Mouse (Mus musculus) left cerebral cortex, postnatal 25 days (tissue): ENCODE measurements around the gene Sec14l5. TPM values are rescaled to one million over a fixed set of nuclear protein-coding genes. Genes with fewer than 3 reads are reported as not detected.
A peak's percentile ranks its signal among the peaks of the same experiment; 100 is the strongest.
"Not testable (repeated sequence)": the region's sequence is repeated elsewhere in the genome, so short reads cannot be mapped to it uniquely, and the experiment has no call there.

Experiments
- DNase-seq, 2 experiments: peaks; one replicate each; pipeline ENCODE4 v3.0.0; 2022; ENCODE audit warnings: low spot score in 2 of 2, mixed read lengths in 1 of 2
- intact Hi-C: fragments of 180-260 bp; cut with DNase I; formaldehyde crosslinking; loops from one replicate; pipeline ENCODE4 v1.15.1; 2025
- microRNA-seq, 2 experiments: library from miRNA; unstranded; fragments of <30 nt; microRNA quantifications; one replicate each; pipeline ENCODE4 v1.2.0; 2022
- total RNA-seq, 2 experiments: library from RNA; stranded (reverse); gene quantifications; 2 replicates each; pipeline ENCODE4 v1.2.3; 2021

The Sec14l5 gene
- total RNA-seq, 2 experiments from 2014 or later = 3.3 to 4.7 TPM

DNA sequence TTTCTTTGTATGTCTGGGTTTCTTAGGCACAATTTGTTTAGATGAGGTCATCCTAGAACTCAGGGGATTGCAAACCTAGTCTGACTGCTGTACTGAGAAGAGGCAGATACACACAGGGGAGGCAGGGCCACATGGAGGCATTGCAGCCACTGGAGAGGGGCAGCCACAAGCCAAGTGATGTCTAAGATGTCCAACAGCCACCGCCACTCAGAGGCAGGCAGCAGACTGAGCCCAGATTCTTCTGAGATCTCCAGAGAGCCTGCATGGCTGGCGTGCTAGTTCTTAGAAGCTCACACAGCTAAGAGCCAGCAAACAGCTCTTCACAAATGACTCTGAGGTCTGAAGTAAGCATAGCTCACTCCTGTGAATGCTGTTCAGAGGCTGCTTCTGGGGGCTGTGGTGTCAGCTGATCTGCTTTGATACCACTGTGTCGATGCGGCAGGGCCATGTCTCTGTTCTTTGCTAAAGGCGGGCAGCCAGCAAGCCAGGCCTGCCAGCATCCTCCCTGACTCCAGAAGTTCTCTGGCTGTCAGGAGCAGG lies 58.6 kb downstream of the Sec14l5 start:
- intact Hi-C loops = no loop called here
- no peak for DNase-seq

DNA sequence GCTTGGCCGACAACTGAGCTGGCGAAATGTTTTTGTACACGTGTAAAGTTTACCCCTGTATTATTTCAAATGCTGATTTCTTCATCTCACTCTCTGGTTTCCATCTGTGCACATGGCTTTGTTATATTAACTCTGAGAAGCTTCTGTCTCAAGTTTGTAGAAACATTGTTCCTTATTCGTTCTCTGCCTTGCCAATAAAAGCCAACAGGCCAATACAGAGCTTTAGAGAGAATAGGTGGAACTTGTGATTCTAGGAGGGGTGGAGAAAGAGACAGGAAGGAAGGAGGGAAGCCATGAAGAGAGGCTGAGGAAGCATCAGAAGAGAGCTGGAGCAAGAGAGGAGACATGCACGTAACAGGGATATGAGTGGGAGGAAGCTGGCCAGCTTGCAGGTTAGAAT lies 59.1 kb downstream of the Sec14l5 start:
- intact Hi-C loops = no loop called here
- peak in 1 of 2 experiments; percentile 27 for DNase-seq

DNA sequence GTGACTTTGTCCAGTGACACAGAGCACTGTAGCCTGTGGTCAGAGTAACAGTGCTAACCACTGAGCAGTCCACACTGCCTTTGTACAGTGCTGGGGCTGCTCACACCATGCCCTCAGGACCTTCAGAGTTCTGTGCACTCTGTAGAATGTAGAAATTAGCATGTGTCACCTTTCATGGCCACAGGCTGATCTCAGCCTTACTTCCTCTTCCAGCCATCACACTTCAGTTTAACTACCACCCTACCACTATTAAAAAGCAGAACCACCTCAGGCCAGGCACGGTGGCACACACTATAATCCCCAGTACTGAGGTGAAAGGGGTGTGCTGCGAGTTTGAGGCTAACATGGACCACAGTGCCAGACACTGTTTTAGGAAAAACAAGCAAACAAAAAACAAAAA lies 63.5 kb downstream of the Sec14l5 start:
- intact Hi-C loops = no loop called here
- no peak for DNase-seq

DNA sequence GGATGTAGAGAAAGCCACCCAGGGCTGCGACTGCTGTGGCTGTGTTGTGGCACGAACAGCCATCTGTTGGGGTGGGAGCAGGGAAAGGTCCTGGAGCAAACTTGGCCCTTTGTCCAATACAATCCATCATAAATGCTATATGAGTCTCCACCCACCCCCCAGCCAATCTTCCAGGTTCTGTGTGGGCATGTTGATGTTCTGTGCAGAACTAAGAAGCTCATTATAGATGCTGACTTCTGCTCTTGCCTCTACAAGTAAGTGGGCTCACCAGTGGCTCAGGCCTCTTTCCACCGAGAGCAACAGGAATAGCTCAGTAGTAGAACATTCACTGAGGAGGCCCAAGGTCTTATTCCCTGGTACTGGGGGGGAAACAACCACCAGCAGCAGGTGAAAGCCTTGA lies 65.2 kb downstream of the Sec14l5 start:
- intact Hi-C loops = no loop called here
- peak in 1 of 2 experiments; percentile 64 for DNase-seq

DNA sequence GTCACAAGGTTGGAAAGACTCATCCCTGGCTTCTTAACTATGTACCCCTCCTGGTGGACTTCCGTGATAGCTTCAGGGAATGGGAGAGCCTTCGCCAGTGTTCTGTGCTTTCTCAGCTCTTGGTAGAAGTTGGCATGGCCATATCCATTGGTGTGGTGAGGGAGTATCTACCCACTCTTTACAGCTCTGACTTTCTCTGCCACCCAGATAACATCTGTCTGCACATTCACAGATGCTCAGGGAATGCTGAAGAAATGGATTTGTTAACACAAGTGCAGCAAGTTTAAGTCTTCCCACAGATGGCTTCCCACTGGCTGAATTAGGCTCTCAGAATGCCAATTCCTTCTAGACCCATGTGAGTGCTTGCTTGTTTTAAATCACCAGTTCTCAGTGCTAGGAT lies 67.2 kb downstream of the Sec14l5 start:
- peak in 1 of 2 experiments; percentile 56 for DNase-seq
- intact Hi-C loops = no loop called here

DNA sequence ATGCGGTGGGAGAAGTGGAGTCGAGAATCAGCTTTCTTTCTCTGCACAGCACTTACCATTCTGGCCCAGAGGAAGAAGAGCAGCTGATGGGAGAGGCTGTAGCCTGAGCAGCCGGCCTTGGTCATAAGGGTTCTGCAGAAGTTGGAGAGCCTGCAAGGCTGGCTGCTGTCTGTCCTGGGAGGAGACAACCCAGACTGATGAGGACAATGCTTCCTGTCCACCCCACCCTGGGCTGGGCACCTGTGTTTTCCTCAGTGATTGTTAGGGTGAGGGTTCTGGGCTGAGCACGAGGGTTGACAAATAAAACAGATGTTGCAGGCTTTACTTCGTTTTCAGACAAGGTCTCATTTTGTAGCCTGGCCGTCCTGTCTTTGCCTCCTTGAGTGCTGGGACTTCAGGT lies 69.8 kb downstream of the Sec14l5 start:
- DNase-seq = no peak
- intact Hi-C loops = no loop called here

DNA sequence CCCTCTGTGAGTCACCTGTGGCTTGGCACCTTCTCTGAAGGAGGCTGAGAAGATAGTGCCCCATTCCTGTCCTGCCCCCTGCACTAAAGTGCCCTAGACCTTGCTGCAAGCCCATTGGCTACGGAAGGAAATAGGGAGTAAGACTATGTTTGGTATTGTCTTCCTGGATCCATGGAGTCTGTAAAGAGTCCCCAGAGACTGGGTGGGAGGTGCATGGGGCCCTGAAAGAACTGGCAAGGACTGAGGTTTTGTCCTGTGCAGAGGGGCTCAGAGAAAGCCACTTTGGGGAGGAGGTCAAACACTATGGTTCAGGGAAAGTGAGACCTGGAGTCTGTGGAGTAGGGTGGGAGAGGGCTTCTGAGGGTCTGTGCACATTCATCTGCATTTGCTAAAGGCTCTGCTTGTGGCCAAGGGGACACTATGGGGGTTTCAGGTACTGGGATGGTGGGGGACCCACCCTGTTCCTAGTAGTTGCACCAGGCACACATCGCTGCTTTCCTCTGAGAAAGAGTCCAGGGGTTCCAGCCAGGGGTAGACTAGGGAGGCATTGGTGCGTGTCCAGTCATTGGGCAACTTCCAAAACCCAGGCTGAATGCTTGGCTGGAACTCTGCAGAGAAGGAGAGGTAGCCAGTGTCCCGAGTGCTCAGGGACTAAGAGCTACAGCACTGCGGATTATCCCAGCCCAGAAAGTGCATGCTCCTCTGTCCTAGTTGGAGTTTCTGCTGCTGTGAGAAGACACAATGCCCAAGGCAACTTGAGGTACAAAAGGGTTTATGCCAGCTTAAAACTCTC lies 70.6 kb downstream of the Sec14l5 start:
- intact Hi-C loops = no loop called here
- no peak for DNase-seq

DNA sequence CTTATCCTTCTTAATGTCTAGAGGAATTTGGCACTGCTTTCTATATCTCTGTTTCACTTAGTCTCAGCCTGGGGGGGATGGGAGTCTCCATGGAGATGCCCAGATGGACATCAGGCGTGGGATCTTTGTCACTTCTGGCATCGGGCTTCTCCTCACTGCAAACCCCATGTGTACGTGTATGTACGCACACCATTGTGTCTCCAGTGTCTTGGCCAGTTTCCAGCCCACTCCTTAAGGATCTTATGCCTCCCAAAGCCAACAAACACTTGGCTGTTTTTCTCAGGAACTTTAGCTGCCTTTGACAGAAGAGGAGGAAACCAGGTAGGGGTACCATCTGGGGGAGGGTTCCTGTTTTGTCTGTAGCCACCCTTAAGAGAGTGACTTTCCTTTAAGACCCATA lies 74.5 kb downstream of the Sec14l5 start:
- no peak for DNase-seq
- intact Hi-C loops = no loop called here

DNA sequence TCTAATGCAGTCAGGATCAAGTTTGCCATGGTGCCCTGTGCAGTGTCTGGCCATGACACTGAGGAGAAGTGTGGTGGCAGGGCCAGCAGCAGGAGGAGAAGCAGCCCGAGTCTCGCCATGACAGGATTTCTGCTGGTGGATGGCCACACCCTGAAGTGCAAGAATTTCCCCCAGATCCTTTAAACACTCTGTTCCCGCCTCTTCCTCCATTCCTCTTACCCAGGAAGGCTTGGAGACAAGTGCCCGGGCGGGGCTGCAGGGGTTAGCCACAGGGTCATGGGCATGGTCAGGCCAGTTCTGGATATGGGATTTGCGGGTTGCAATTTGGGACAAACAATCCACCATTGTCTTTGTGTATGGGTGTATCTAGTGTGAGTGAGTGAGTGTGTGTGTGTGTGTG lies 75.2 kb downstream of the Sec14l5 start, which contains the start of gene AU021092:
Gene AU021092, minus strand, starts transcription at position 160 of the 400 bp plus-strand sequence.
- intact Hi-C loops = no loop called here

DNA sequence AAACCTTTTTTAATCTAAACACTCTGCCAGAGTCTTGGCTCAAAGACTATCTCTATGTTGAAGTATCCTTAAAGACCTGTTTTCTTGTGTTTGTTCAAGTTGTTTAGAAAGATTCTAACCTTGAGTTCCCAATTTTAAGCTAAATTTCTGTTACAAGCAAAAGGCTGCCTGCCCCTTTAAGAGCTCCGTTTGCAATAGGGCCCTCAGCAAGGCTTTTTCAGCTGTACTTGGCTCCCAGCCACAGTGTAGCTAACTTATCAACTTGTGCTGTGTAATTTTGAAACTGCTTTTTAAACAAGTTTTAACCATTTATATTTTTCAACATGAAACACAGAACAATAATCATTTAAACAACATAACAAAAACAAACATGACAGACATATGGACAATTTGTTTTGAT lies 79.6 kb downstream of the Sec14l5 start:
- intact Hi-C loops, DNase-seq: not testable (repeated sequence)

More for the DNA sequence above, 75.2 kb downstream of the Sec14l5 start, which contains the start of gene AU021092:
- no peak for DNase-seq

DNA sequence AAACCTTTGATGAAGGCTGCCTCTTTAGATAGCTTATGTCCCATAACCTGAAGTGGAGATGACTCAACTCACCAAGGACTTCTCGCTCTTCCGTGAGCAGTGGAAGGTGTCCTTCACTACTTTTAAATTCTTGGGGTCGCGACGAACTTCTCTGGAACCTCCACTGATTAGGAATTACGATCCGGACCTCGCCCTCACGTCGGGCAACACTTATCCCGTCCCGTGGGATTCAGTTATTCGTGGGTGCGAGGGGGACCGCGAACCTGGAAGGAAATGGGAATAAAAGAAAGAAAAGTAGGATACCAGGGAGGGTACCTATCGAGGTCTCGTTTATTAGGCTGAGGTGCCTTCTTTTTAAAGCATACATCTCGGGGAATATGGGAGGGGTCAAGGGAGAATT lies 80.6 kb downstream of the Sec14l5 start:
- intact Hi-C loops, DNase-seq: not testable (repeated sequence)

DNA sequence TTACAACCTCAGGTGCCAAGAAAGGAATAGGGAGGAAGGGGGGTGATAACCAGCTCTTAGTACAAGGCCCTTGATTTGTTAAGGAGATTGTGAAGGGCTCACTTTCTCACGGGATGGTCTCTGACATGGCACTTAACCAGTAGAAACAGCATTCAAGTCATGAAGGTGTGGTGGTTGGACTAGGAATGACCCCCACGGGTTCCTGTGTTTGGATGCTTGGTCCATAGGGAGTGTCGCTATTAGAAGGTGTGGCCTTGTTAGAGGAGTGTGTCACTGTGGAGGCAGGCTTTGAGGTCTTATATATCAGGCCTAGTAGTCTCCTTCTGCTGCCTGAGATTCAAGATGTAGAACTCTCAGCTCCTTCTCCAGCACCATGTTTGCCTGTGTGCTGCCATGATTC lies 81.2 kb downstream of the Sec14l5 start:
- intact Hi-C loops, DNase-seq: not testable (repeated sequence)

DNA sequence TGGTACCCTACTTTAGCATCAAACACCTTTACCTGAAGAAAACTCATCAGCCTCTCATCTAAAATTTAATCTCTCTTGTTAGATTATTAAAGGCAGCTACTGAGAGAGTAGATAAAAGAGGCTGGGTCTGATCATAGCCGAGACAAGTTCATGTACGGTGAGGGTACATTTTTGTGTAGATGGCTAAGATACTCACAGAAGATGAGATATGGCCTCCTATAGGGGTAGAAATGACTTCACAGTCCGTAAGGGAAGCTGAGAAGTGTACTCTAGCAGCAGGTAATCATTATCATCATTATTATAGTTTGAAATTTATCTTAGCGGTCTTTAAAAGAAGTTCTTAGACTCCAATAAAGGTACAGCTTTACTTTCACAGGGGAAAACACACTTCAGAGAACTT lies 86.1 kb downstream of the Sec14l5 start:
- intact Hi-C loops = loop anchor here (1.0 kb wide), 1 partner anchor 22 kb away; the partner anchor contains the start of gene Eef2kmt

DNA sequence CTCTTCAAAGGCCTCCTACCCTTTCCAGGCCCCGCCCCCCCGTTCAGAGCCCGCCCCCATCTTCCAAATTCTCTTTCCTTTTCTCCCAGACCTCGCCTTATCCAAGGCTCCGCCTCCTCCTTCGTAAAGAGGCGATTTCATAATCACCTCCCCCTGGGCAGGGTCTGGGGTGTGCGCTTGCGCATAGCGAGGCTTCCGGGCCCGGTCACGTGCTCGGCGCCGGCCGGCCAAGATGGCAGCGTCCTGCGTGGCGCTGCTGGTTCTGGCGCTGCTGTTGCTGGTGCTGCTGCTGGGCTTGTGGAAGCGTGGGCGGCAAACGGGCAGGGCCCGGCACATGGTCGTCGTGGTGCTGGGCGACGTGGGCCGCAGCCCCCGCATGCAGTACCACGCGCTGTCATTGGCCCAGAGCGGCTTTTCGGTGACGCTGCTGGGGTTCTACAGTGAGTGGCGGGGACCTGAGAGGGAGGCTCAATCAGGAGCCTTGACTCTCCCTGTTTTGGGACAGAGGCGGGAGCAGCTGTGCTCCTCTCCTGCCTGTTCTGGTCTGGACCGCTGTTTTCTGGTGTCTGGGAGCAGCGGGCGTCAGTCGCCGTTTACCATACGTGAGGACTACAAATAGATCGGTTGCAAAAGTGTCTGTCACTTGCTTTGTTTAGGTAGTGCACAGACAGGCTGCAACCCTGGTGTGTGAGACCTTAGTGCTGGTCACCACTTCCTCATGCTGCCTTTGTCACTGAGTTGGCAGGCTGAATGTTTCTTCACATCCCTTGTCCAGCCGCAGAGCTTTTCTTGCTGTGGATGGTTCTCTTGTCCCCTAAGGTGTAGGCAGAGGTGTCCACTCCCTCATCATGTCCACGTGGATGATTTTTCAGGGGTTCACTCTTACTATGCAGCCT lies 86.8 kb downstream of the Sec14l5 start, which contains the start of gene Alg1:
Gene Alg1, plus strand, starts transcription at position 204 of the 896 bp plus-strand sequence.
- peak; percentile 93 to 96 for DNase-seq
- intact Hi-C loops = loop anchor here (1.0 kb wide), 1 partner anchor 22 kb away; the partner anchor contains the start of gene Eef2kmt

More for the DNA sequence above, 86.1 kb downstream of the Sec14l5 start:
- no peak for DNase-seq

Small RNAs within 50 kb of the gene (microRNA-seq; reads per million reads assigned to microRNA genes)
- 0 reads per million in 2 experiments for gene Gm23689
- gene Gm26095 = 0 reads per million in 2 experiments
- gene Mir6364 = 0 reads per million in 2 experiments

Other genes with a start within 250 kb of the Sec14l5 start
- gene Nudt16l1, start 208.3 kb upstream of the Sec14l5 start, total RNA-seq = 10 to 100 TPM; 72.4 TPM
- 10 to 100 TPM; 54.9 to 61.8 TPM for gene Anks3, start 182.9 kb upstream of the Sec14l5 start, total RNA-seq
- not detected for gene Sept12, start 149.3 kb upstream of the Sec14l5 start, total RNA-seq
- not detected for gene Smim22, start 139.8 kb upstream of the Sec14l5 start, total RNA-seq
- gene Rogdi, start 133.6 kb upstream of the Sec14l5 start, total RNA-seq = 100 to 1,000 TPM; 195 to 210 TPM
- gene Glyr1, start 97.2 kb upstream of the Sec14l5 start, total RNA-seq = 100 to 1,000 TPM; 145 to 151 TPM
- 10 to 100 TPM; 43.3 to 48.2 TPM for gene Ubn1, start 97.1 kb upstream of the Sec14l5 start, total RNA-seq
- gene Ppl, start 14.7 kb upstream of the Sec14l5 start, total RNA-seq = under 1 TPM; 0.32 to 0.34 TPM
- gene Nagpa, start 56.9 kb downstream of the Sec14l5 start, total RNA-seq = 10 to 100 TPM in 1 of 2 experiments, 1 to 10 TPM in 1; 8.4 to 10.8 TPM
- 1 to 10 TPM; 5.0 to 5.4 TPM for gene AU021092, start 75.2 kb downstream of the Sec14l5 start, total RNA-seq
- gene Alg1, start 86.5 kb downstream of the Sec14l5 start, total RNA-seq = 10 to 100 TPM; 24.2 to 29.0 TPM
- gene Eef2kmt, start 108.9 kb downstream of the Sec14l5 start, total RNA-seq = 1 to 10 TPM; 3.0 to 3.8 TPM